Mouse (Mus musculus) inflammation-experienced regulatory T-cells, adult 6 months (primary cell): ENCODE data around the gene Pou4f2. TPM values are rescaled to one million over a fixed set of nuclear protein-coding genes. Genes with fewer than 3 reads are reported as not detected.

ENCODE experiments used
- ATAC-seq: one replicate; pipeline ENCODE4 v1.8.0; 2017
- polyA plus RNA-seq, 3 experiments: library from polyadenylated mRNA; unstranded; fragments of 100-300 nt; shearing (Covaris generic); gene quantifications; one replicate each; pipeline ENCODE4 v1.2.1; 2017

The Pou4f2 gene
- polyA plus RNA-seq, 3 experiments from 2014 or later = not detected

DNA sequence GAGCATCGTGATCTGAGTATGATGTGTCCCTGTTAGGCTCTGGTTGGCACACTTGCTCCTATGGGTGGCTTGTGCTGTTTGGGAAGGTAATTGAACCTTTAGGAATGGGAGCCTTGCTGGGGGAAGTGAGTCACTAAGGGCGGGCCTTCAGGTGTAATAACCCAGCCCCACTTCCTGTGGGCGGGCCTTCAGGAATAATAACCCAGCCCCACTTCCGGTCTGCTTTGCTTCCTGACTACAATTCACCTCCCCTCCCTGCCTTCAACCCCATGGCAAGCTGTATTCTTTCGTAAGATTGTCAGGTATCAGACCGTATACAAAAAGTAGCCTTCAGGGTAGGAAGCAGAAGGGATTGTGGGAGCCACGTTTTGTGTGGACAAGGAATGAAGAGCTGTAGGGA is 45.7 kb downstream of the Pou4f2 start:
- ATAC-seq = no peak

Other genes with a start within 250 kb of the Pou4f2 start
- gene Ttc29, start 223.3 kb downstream of the Pou4f2 start, polyA plus RNA-seq = not detected
- gene Rbmxl1, start 72.3 kb upstream of the Pou4f2 start, polyA plus RNA-seq = 100 to 1,000 TPM in 1 of 3 experiments, 10 to 100 TPM in 2; 70.4 to 118 (median 86.4) TPM
- gene Slc10a7, start 72.7 kb upstream of the Pou4f2 start, polyA plus RNA-seq = 10 to 100 TPM; 13.2 to 19.9 (median 17.1) TPM